Mouse (Mus musculus) urinary bladder, postnatal 14 days (tissue): ENCODE measurements at regions not wholly inside any gene's neighbourhood (a gene's known extent, or its start where the extent isn't known, plus 50 kb on each side); places are given as distances from the start of the nearest gene placed in this dataset.

ENCODE experiments used
- DNase-seq: peaks from one replicate; pipeline ENCODE4 v3.0.0; 2021; ENCODE audit warnings: low spot score

DNA sequence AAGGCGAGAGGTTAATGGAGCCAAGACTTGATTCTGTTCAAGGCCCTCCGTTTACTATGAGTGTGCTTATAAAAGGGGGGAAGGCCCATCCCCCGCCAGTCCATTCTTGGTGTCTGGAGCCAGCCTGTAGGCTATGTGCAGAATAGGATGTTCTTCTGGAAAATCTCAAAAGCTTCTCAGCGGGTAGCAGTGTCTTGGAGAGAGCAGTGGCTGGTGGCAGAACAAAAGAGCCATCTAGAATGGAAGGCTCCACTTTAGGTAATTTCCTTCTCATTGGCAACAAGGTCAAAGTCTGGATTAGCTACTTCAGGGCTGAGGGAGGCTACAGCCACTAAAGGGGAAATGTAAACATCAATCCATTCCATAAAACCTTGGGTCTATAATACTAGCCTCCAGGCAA lies 1150.8 kb upstream of the Ptprd start:
- no peak for DNase-seq

DNA sequence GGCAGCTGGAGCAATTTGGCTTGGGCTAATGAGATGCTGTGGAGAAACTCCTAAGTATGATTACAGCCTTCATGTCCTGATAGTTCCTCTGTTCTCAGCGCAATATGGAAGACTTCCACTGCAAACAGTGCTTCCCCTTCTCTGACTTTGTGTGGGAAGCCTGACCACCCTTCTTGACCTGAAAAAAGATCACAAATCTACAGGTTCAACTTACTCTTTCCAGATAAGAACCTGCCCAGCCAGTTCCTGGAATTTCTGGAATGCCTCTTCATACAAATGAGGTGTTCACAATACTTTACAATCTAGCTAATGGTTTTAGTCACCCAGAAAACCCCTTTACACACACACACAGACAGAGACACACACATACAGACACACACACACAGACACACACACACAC lies 1146.0 kb upstream of the Ptprd start:
- peak; percentile 37 for DNase-seq

DNA sequence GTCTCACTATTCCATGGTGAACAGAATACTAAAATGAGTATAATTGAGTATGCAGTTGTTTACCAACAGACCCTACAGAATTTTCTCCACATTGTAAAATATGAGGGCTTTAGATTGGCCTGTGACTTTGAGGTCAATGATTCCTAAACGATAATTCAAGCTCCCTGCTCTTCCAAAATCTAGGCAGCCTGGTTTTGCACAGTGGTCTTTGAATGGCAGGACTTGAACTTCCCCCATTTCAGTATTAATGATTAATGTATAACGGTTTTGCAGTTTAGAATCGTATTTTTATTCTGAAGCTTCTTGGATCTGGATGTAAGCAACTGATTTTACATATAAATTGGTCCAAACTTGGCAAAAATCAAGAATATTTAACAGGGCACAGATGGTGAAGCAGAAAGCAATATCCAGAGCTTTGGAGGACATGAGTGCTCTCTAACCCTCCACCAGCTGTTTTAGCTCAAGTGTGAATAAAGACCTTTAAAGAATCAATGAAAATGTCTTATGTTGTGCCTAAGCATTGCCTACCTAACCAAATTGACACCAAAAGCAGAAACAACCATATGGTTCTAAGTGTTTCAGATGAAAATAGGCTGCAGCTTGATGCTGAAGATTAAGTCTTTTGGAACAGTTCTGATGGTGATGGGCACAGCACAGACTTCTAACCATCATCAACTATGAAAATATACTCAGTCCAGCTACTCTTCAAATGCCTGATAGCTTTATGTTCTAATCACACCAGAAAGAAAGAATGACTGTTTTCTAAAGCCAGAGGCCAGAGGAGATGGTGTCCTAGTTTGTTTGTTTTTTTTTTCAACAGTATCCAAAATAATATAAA lies 1098.3 kb upstream of the Ptprd start:
- no peak for DNase-seq

DNA sequence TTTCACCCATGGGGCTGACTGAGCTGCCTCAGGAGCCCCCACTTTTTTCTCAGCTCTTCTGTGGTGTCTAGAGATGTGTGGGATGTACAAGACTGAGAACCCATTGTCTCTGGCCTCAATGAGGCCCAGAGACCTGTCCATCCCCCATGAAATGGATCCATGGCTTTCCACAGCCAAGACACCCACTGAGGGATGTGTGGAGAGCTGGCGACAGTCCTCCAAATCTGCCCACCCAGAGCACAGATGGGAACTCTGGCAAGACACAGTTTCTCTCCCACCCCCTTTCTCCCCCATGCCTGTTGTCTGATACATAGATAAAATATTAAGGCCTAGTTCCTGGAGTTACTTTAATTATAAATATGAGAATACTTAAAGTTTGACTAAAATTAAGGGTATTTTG lies 1079.3 kb upstream of the Ptprd start:
- DNase-seq = no peak

DNA sequence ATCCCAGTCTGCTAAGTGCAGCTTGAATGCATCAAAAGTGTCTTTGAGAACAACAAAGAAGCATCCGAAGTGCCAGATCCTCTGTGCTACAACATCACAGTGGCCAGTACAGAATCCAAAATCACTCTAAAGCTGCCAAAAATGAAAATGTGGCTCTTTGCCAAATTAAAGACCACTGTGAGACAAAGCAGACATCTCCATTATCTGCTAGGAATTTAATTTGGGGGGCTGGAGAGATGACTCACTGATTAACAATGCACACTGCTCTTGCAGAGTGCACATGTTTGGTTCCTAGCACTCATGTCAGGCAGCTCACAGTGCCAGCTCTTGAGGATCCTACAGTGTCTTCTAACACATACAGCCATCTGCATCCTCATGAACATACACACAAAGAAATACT lies 1053.3 kb upstream of the Ptprd start:
- DNase-seq = no peak

DNA sequence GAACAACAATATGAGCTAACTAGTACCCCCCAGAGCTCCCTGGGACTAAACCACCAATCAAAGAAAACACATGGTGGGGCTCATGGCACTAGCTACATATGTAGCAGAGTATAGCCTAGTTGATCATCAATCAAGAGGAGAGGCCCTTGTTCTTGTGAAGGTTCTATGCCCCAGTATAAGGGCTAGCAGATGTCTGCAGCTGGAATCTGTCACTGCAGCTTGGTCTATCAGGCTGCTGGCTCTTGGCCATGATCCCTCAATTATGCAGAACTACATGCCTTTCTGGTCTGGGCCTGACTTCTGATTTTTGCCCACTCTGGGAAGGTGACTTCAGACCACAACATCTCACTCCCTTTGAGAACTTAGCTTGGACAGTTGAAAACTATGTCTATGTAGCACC lies 1031.4 kb upstream of the Ptprd start:
- DNase-seq = no peak

DNA sequence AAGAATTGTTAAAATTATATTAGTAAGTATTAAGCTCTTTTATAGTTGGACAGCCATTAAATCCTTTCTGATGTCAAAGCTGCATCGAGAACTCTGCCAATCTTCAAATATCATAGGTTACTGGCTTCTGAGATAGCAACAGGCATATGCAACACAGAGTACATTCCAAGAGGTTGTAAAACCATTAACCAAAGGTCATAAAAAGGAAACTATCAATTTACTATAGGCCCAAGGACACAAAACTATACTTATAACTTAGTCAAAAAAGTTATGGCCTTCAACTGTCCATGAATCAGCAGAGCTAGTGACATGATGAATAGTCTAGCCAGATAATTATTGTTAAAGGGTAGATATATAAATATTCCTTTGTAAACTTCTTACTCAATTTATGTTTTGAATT lies 1029.9 kb upstream of the Ptprd start:
- no peak for DNase-seq

DNA sequence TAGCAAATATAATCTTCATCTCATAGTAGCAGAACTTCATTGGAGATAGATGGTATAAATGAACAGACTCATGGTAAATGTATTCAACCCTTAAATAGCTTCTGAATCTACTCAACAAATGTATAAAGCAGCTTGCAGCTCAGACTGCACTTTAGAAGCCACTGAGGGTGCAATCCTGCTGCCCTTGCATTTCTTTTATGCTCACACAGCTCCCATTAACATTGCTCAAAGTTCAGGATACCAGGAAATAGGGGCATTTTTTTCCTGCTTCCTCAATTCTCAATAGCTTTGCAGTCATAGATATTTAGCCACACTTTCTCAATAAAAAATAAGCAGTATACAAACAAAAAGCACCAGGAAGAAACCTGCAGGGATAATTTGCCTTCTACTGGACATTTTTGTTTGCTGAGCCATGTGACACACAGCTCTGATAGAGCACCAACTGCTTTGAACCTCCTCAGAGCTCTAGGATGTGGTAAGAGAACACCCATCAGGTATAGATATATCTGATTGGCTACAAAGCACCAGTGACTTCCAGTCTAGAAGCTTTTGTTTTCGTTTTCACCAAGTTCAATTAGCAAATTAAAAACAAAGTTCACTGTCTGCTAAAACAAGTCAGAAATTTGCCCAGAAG lies 1012.5 kb upstream of the Ptprd start:
- no peak for DNase-seq
